Mouse (Mus musculus) layer of hippocampus, postnatal 14 days (tissue): Measurements from ENCODE around the gene Fsd1. TPM values are rescaled to one million over a fixed set of nuclear protein-coding genes. Genes with fewer than 3 reads are reported as not detected.

Experiments used
- DNase-seq, 2 experiments: peaks; one replicate each; pipeline ENCODE4 v3.0.0; 2021 to 2022; ENCODE audit warnings: low spot score in 2 of 2, mixed read lengths in 1 of 2
- total RNA-seq, 2 experiments: library from RNA; stranded (reverse); gene quantifications; 2 replicates each; pipeline ENCODE4 v1.2.3; 2021

Gene Fsd1
- total RNA-seq, 2 experiments from 2014 or later: 73.1 to 76.4 TPM

- DNase-seq: peak; percentile 92 to 97
Measured at GRCm38 (mm10) chr17:56008356-56009087, 22.2 kb downstream of the Fsd1 start.

GRCm38 (mm10) chr17:56009088-56009961 lies 23.0 kb downstream of the Fsd1 start:
- DNase-seq: peak; percentile 93 to 94

- DNase-seq: no peak
Measured at GRCm38 (mm10) chr17:56009962-56010240, 23.6 kb downstream of the Fsd1 start.

- DNase-seq: no peak
Measured at GRCm38 (mm10) chr17:56010255-56010654, 23.9 kb downstream of the Fsd1 start.

GRCm38 (mm10) chr17:56010681-56011080 lies 24.4 kb downstream of the Fsd1 start:
- DNase-seq: peak in 1 of 2 experiments; percentile 71

GRCm38 (mm10) chr17:56011441-56011840 lies 25.1 kb downstream of the Fsd1 start:
- no peak for DNase-seq

GRCm38 (mm10) chr17:56015293-56015692 lies 29.0 kb downstream of the Fsd1 start:
- no peak for DNase-seq

GRCm38 (mm10) chr17:56016382-56016781 lies 30.1 kb downstream of the Fsd1 start:
- DNase-seq: no peak

GRCm38 (mm10) chr17:56016793-56017785 lies 30.8 kb downstream of the Fsd1 start:
- DNase-seq: no peak

GRCm38 (mm10) chr17:56017848-56018247 lies 31.5 kb downstream of the Fsd1 start:
- no peak for DNase-seq

GRCm38 (mm10) chr17:56018347-56019131 lies 32.2 kb downstream of the Fsd1 start:
- peak in 1 of 2 experiments; percentile 63 for DNase-seq

GRCm38 (mm10) chr17:56020400-56021084 lies 34.2 kb downstream of the Fsd1 start:
- DNase-seq: no peak

GRCm38 (mm10) chr17:56021161-56021910 lies 35.0 kb downstream of the Fsd1 start:
- DNase-seq: peak in 1 of 2 experiments; percentile 79

GRCm38 (mm10) chr17:56022131-56022988 lies 36.1 kb downstream of the Fsd1 start:
- no peak for DNase-seq

GRCm38 (mm10) chr17:56022989-56023290 lies 36.6 kb downstream of the Fsd1 start:
- no peak for DNase-seq

- DNase-seq: no peak
Measured at GRCm38 (mm10) chr17:56023386-56023785, 37.1 kb downstream of the Fsd1 start.

GRCm38 (mm10) chr17:56024476-56024875 lies 38.2 kb downstream of the Fsd1 start:
- no peak for DNase-seq

- DNase-seq: no peak
Measured at GRCm38 (mm10) chr17:56024931-56025330, 38.6 kb downstream of the Fsd1 start.
